Mouse (Mus musculus) embryo, embryonic 11 days (tissue): ENCODE data around the gene Igfbp3.
A peak's percentile ranks its signal among the peaks of the same experiment; 100 is the strongest.
"Not testable (repeated sequence)": the region's sequence is repeated elsewhere in the genome, so short reads cannot be mapped to it uniquely, and the experiment has no call there.

ENCODE experiments used
- DNase-seq: peaks from one replicate; pipeline ENCODE4 v3.0.0-alpha.2; 2015

Igfbp3 gene

GRCm38 (mm10) chr11:7213501-7214341 is at the start of gene Igfbp3:
TSS of gene Igfbp3 (minus strand) at chr11:7213923.
- DNase-seq, result peak; percentile 87

- DNase-seq, result no peak
Observed at GRCm38 (mm10) chr11:7250870-7251269, 37.1 kb upstream of the Igfbp3 start.

GRCm38 (mm10) chr11:7250415-7250814 is 36.7 kb upstream of the Igfbp3 start:
- DNase-seq, result no peak

GRCm38 (mm10) chr11:7244782-7245181 is 31.1 kb upstream of the Igfbp3 start:
- no peak for DNase-seq

GRCm38 (mm10) chr11:7239041-7239740 is 25.5 kb upstream of the Igfbp3 start:
- no peak for DNase-seq

GRCm38 (mm10) chr11:7238546-7238945 is 24.8 kb upstream of the Igfbp3 start:
- no peak for DNase-seq

GRCm38 (mm10) chr11:7237712-7238111 is 24.0 kb upstream of the Igfbp3 start:
- DNase-seq, result no peak

- DNase-seq, result no peak
Observed at GRCm38 (mm10) chr11:7236751-7237150, 23.0 kb upstream of the Igfbp3 start.

GRCm38 (mm10) chr11:7234981-7235609 is 21.4 kb upstream of the Igfbp3 start:
- DNase-seq, result no peak

- no peak for DNase-seq
Observed at GRCm38 (mm10) chr11:7234436-7234835, 20.7 kb upstream of the Igfbp3 start.

- no peak for DNase-seq
Observed at GRCm38 (mm10) chr11:7233333-7233732, 19.6 kb upstream of the Igfbp3 start.

- no peak for DNase-seq
Observed at GRCm38 (mm10) chr11:7231958-7232357, 18.2 kb upstream of the Igfbp3 start.

- DNase-seq, result no peak
Observed at GRCm38 (mm10) chr11:7230000-7230399, 16.3 kb upstream of the Igfbp3 start.

GRCm38 (mm10) chr11:7228107-7228506 is 14.4 kb upstream of the Igfbp3 start:
- no peak for DNase-seq

- DNase-seq, result peak; percentile 22
Observed at GRCm38 (mm10) chr11:7226810-7227550, 13.3 kb upstream of the Igfbp3 start.

GRCm38 (mm10) chr11:7226200-7226599 is 12.5 kb upstream of the Igfbp3 start:
- DNase-seq, result no peak

GRCm38 (mm10) chr11:7221826-7222225 is 8.1 kb upstream of the Igfbp3 start:
- DNase-seq, result not testable (repeated sequence)

GRCm38 (mm10) chr11:7215703-7216102 is 2.0 kb upstream of the Igfbp3 start:
- peak; percentile 80 for DNase-seq

GRCm38 (mm10) chr11:7214761-7215160 is 1.0 kb upstream of the Igfbp3 start:
- DNase-seq, result peak; percentile 84

GRCm38 (mm10) chr11:7214342-7214660 is 578 bp upstream of the Igfbp3 start:
- no peak for DNase-seq

GRCm38 (mm10) chr11:7213161-7213500 is 592 bp downstream of the Igfbp3 start:
- no peak for DNase-seq

- no peak for DNase-seq
Observed at GRCm38 (mm10) chr11:7212126-7212798, 1.5 kb downstream of the Igfbp3 start.

GRCm38 (mm10) chr11:7211211-7211610 is 2.5 kb downstream of the Igfbp3 start:
- DNase-seq, result no peak
